Mouse (Mus musculus) megakaryocyte, embryonic 14.5 days (primary cell): Measurements from ENCODE around the gene Agxt.

Experiments
- FLI1 ChIP-seq: IDR thresholded peaks from 2 replicates; pipeline ENCODE4 v1.6.1; 2012; ENCODE audit warnings: low read length, inconsistent platforms, mixed read lengths
- GATA1 ChIP-seq: IDR thresholded peaks from 3 replicates; pipeline ENCODE4 v1.6.1; 2012; ENCODE audit warnings: mixed read lengths, low read length, inconsistent platforms, borderline replicate concordance

- TF ChIP-seq GATA1 (no peak), FLI1 (no peak)
These were observed 32.3 kb upstream of the Agxt start for GRCm38 (mm10) chr1:93102700-93103099.
